Mouse (Mus musculus): Measurements from ENCODE around the gene Ccdc88c.
A peak's percentile ranks its signal among the peaks of the same experiment; 100 is the strongest.

Gene Ccdc88c

DNA sequence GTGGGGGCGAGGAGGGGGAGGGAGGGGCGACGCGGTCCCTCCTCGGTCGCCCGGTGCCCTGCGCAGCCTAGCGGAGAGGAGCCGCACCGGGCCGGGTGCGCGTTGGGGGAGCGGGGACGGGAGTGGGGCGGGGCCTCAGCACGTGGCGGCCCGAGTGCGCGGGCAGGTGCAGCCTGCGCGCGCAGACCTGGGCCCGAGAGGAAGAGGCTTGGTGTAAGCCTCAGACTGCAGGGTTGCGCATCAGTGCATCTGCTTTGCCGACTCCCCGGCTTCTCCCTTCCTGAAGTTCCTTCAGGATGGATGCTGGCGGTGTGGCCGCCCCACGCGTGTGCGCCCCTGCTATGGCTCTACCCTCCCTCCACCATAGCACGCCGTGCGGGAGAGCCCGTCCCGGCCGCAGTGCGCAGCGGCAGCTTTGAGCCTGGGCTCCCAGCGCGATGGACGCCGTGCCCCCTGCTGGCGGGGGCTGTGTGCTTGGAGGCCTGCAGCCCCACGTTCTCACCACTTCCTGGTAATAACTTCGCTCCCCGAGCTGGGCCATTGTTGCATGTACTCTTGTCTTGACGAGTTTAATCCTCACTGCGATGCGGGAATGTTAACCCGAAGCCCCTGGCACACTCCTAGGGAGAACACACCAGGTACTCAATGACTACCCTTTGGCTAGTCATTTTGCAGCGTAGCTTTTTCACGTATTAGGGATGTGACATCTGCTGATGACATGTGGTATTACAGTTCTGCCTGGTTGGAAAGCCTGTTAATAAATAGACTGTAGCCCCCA, at the start of gene Ccdc88c:
Ccdc88c (minus strand) TSS at position 103 of the 778 bp plus-strand sequence.
- peak; percentile 76 for DNase-seq

- DNase-seq: no peak
Observed at GRCm38 (mm10) chr12:101077955-101078354, 49.1 kb upstream of the Ccdc88c start.

GRCm38 (mm10) chr12:101075433-101075832, 46.6 kb upstream of the Ccdc88c start:
- no peak for DNase-seq

GRCm38 (mm10) chr12:101074821-101075429, 46.1 kb upstream of the Ccdc88c start:
- DNase-seq: no peak

DNA sequence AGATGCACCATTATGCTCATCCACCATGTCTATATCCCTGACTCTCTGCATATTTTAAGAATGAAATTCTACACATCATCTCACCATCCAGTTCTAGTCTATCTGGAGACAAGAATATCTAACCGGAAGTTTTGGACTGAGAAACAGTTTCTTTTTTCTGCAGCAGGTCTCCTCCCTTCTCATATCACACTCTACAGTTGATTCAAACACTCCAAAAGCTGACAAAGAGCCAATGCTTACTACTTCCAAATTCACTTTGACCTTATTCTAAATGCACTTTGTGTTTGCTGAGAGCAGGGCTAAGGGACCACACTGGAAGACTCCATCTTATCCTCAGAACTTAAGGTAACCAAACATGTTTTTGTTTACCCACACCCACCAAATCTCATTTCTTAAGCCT, 41.0 kb upstream of the Ccdc88c start:
- DNase-seq: no peak

DNA sequence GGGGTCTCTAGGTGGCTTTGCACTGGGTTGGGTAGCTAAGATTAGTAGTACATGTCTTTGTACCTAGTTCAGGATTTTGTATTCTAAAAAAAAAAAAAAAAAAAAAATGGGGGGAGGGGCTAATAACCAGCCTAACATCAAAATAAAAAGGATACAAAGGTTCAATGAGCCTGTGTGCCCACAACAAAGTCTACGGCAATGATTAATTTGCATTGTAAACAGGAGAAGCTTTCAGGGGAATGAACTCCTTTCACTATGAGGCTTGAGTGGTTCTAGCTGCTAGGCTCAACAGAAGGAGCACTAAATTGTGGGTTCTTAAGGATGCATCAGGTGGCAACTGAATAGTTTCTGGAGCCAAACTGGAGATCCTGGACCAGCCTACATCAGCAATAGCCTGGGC, 37.5 kb upstream of the Ccdc88c start:
- DNase-seq: no peak

DNA sequence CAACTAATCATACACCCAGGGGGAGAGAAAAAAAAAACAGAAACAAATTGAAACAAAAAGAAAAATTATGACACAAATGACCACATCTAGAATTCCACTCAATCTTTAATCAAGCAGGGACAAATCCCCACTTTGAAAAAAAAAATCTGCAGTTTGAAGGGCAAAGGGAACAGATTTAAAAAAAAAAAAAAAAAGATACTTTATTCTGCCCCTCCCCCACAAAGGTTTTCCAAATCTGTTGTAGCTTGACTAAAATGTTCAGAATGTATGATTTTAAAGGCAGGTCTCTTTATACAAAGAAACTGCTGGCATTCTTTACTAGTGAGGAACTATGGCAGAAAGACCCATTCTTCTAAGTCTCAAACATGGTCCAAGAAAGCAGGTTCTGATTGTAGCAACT, 11.1 kb upstream of the Ccdc88c start:
- no peak for DNase-seq

DNA sequence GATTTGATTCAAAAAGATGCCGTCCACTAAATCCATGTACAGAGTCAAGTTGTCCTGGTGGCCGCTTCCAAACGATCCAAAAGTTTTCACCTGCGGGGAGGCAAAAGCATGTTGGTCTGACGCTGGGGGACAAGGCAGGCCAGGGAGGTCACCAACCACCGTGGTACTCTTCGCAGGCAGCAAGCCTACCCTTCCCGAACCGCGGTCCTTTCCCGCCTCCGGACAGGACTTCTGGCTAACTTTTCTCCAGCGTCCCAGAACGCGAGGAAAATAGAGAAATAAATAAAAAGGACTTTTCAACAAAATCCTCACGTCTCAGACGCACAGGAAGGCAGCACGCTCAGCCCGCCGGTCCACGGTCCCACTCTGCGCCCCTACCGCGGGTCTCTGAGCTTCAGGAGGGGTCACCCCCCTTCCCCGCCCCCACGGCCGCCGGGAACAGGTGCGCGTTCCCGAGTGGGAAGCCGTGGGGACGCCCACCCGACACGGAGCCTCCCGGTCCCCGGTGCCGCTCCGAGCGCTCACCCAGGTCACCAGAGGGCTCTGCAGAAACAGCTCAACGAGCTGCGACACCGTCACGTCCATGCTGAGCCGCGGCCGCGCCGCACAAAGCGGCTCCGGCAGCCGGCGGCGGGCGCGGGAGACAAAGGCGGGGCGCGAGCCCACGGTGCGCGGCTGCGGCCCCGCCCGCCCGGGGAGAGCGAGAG, 456 bp downstream of the Ccdc88c start:
- no peak for DNase-seq

DNA sequence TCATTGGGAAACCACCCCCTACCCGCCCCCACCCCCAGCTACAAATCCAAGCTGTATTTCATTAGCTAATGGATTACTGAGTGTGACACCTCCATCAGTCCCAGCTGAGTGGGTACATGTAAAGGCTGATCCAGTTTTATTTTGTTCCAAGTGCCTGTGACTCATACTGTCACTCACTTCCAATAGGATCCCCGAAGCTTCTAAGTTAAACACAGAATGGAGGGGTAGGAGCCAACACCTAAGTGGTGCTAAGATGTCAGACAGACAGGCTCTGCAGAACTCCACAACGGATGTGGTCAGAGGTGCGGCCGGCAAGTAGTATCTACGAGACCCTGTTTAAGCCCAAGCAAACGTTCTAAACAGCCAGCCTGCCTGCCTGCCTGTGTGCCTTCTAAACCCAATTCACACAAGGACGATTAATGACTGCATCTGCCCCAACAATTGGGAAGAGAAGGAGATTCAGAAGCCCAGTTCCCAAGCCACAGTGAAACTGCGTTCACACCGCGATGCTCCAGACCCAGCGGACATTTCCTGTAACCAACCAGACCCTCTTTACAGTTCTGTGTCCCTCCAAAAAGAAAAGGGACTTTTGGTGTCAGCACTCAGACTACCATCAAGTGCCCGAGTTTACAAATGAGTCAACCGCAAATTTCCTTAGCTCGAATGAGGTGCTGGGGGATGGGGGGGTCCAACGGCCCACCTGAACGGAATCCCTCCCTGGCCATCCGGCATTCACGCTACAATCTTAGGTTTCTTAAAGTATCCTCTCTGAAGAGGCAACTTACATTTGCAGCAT, 1.2 kb downstream of the Ccdc88c start:
- peak; percentile 23 for DNase-seq

GRCm38 (mm10) chr12:101026946-101027345, 1.9 kb downstream of the Ccdc88c start:
- peak; percentile 29 for DNase-seq

- DNase-seq: peak; percentile 30
Observed at GRCm38 (mm10) chr12:101026518-101026917, 2.3 kb downstream of the Ccdc88c start.

DNA sequence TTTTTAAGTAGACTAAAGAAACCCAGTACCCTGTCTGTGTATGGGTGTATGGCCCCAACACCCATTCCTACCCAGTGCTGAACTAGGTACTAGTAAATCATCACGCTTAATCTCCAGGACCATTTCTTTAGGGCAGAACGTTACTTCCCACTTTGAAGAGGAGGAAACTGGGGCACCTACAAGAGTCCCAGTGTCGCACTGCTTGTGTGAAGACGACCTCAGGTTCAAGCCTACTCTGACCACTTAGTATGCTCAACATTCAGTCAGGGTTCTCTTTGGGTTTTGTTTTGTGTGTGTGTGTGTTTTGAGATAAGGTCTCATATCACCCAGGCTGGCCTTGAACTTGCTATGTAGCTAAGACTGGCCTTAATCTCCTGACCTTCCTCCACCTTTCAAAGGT, 2.8 kb downstream of the Ccdc88c start:
- no peak for DNase-seq

DNA sequence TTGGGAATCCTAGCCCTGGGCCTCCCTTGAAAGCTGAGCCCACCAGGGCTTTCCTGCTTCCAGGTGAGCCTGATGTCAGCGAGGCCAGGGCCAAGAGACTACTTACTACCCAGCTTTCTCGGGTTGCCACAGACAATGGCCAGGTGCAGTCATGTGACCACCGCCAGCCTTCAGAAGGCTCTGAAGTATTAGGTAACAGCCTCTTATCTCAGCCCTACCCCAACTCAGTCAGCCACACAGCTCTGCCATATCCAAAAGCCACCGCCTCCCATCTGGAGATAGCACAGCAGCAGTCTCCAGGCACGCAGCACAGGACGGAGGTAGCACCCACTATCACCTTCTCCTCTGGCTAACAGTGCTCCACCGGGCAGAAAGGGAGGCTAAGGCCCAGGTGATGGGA, 3.5 kb downstream of the Ccdc88c start:
- peak; percentile 4 for DNase-seq

DNA sequence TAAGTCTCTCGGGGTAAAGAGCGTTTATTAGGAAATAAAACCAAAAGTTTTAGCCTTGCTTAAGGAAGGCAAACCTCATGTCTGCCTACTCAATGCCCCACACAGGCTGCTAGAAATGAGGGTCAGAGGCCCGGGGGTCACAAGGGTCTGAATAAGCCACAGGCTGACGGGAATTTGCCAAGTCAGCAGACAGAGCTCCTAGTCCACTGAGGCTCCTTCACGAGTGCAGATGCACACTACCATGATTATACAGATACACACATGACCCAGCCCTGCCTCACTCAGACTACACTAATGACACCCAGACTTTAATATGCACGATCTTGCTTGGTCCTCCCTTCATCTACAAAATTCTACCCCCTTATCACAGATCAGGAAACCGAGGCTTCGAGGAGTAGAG, 4.0 kb downstream of the Ccdc88c start:
- DNase-seq: no peak

- peak; percentile 6 for DNase-seq
Observed at GRCm38 (mm10) chr12:101023143-101023542, 5.7 kb downstream of the Ccdc88c start.

GRCm38 (mm10) chr12:101022353-101022752, 6.5 kb downstream of the Ccdc88c start:
- peak; percentile 3 for DNase-seq

GRCm38 (mm10) chr12:101021484-101022226, 7.2 kb downstream of the Ccdc88c start:
- no peak for DNase-seq

GRCm38 (mm10) chr12:101020210-101021015, 8.4 kb downstream of the Ccdc88c start:
- peak; percentile 75 for DNase-seq

- no peak for DNase-seq
Observed at GRCm38 (mm10) chr12:101019443-101019842, 9.4 kb downstream of the Ccdc88c start.

DNA sequence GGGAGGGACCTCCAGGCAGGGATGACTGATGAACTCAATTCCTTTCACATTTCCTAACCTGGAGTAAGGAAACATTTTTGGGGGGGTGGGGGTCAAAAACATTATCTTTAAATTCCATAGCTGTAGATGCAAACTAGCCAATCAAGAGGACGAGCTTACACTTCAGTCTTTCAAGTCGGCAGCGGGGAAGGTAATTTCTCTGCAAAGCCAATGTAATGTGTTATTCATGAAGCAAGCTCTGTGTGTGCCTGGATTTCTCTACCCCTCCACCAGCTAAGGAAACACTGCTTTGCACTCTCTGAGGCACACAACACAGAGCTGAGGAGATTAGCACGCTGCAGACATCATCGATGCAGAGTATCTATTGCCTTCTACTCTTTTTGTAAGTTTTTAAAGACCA, 9.8 kb downstream of the Ccdc88c start:
- DNase-seq: no peak

- no peak for DNase-seq
Observed at GRCm38 (mm10) chr12:101017971-101018371, 10.9 kb downstream of the Ccdc88c start.

Data from cerebellum, adult 11-12 months (tissue).